Mouse (Mus musculus): ENCODE results near the gene Itpr1.

- TF ChIP-seq POLR2A (IDR thresholded peaks at IDR 0.05; ENCODE audit: insufficient read depth, low read depth, low read length) (no peak), CTCF (IDR thresholded peaks at IDR 0.05; ENCODE audit: insufficient read depth, low read depth, low read length) (no peak)
Measured at GRCm38 (mm10) chr6:108225027-108225426, 12.1 kb downstream of the Itpr1 start.

Measured in olfactory bulb, adult 2 months (tissue).